Mouse (Mus musculus): Measurements from ENCODE around the gene Galnt16. TPM values are rescaled to one million over a fixed set of nuclear protein-coding genes. Genes with fewer than 3 reads are reported as not detected.

Gene Galnt16
- total RNA-seq, 2 experiments from 2014 or later: 166 to 181 TPM

DNA sequence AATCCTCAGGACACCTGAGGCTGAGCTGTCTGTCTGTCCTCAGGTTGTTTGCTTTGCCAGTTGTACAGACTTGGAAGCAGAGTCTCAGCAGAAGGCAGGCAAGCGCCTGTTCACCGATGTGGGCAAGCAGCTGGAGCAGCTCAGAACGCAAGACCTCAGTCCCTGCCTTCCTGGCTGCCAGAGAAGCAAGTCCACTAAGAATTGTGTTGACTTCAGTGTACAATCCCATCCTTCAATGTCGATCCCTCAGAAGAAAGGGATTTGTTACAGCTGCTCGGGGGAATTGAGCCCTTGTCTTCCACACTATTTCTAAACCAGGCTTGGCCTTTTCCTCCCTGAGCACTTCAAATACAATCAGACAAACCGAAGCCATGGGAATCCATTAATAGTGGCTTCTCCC, 20.2 kb downstream of the Galnt16 start:
- no peak for DNase-seq (ENCODE audit: low spot score in 2 of 2)

DNA sequence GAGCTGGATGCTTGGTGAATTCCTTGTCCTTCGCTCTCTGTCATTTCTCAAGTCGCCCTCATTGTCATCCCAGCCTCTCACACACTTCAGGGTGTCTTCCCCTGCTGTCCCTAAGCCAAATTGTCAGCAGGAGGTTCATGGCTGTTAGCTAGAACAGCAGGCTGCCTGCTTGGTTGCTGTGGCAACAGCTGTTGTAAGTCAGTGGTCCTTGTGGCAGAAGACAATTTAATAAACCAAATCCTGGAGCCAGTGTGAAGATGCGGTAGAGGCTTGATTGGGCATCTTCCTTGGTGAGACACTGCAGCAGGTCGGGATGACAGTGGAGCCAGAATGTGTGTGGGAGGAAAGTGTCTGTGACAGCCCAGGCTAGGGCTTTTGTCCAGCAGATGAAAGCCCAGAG, 27.2 kb downstream of the Galnt16 start:
- Histone ChIP-seq H3K4me3 (no peak overlapping the region), H3K27ac (peak overlapping the region; percentile 70; the same call in 1 of the 2 replicates)
- TF ChIP-seq CTCF (conservative IDR thresholded peaks at IDR 0.05): no peak
- no peak for DNase-seq (ENCODE audit: low spot score in 2 of 2)

More for the DNA sequence above, 20.2 kb downstream of the Galnt16 start:
- Histone ChIP-seq H3K4me3 (no peak overlapping the region), H3K27ac (peak overlapping the region; percentile 88)
- no peak for TF ChIP-seq CTCF (conservative IDR thresholded peaks at IDR 0.05)

DNA sequence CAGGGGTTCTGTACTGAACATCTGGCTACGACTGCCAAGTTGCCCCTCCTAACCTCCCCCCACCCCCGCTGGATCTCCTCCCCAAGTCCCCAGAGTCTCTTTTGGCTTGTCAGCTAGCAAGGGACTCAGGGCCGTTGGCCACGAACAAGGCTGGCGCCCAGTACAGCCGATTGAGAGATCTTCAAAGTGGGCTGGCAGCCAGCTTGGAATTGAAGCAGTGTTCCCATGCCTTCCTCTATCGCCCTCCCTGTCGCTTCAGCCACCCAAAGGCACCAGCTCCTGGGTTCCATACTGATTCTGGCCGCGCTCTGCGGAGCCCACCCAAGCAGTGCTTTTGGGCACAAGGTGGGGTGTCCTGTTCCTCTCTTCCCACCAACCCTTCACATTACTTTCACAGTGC, 31.6 kb downstream of the Galnt16 start:
- no peak for TF ChIP-seq CTCF (conservative IDR thresholded peaks at IDR 0.05)
- DNase-seq (ENCODE audit: low spot score in 2 of 2): no peak

DNA sequence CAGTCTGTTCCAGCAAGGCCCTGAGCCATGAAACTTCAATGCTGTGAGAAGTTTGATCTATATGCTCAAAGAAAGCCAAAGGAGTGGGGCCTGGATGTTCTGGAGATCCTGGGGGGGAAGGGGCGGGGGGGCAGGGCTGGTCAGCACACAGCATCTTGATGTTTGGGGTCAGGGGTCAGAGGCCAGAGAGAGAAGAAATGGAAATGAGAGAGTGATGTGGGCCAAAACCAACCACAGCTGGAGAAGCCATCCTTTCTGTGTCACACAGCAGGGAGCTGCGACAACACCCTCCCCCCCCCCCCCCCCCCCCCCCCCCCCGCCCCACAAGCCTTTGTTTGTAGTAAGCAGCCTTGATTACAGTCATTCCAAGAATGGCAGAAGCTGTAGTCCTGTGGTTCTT, 35.1 kb downstream of the Galnt16 start:
- TF ChIP-seq CTCF (conservative IDR thresholded peaks at IDR 0.05): no peak
- Histone ChIP-seq H3K4me3 (no peak overlapping the region), H3K27ac (no peak overlapping the region; the same call in 1 of the 2 replicates)
- no peak for DNase-seq (ENCODE audit: low spot score in 2 of 2)

More for the DNA sequence above, 31.6 kb downstream of the Galnt16 start:
- Histone ChIP-seq H3K4me3 (no peak overlapping the region), H3K27ac (peak overlapping the region; percentile 43; the same call in 1 of the 2 replicates)

DNA sequence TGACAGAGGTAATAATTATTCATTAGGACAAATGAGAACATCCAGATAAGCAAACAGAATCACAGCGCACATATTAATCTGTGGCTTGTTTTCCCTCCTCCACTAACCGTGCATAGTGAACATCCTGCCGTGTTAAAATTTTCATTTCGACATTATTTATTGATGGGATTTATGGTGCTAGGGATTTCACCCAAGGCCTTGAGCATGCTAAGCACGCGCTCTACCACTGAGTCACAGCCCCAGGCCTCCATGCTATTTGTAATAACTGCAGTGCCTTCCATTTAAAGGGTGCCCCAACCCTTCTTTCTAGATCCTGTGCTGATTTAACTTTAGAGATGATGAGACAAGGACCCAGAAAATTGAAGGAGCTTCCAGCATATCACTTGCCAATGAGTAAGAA, 36.2 kb downstream of the Galnt16 start:
- H3K4me3 ChIP-seq: no peak overlapping the region
- H3K27ac ChIP-seq: no peak overlapping the region
- no peak for DNase-seq (ENCODE audit: low spot score in 2 of 2)
- no peak for TF ChIP-seq CTCF (conservative IDR thresholded peaks at IDR 0.05)

DNA sequence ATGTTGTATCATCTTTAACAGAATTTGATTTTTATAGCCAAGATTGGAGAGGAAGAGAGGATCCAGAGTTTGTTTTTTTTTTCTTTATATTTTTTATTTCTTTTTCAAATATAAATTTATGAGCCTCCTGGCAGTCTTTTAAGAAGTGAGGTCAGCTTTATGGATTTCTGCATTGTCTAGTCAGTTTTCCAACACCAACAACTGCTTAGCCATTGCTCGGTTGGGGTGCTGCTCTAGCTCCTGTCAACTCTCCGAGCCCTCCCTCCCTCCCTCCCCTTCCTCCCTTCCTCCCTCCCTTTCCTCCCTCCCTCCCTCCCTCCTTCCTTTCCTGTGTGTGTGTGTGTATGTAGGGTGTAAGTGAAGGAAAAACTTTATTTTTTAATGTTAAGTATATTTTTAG, 43.8 kb downstream of the Galnt16 start:
- DNase-seq (ENCODE audit: low spot score in 2 of 2): no peak
- Histone ChIP-seq H3K4me3 (no peak overlapping the region), H3K27ac (no peak overlapping the region)
- TF ChIP-seq CTCF (conservative IDR thresholded peaks at IDR 0.05): no peak

DNA sequence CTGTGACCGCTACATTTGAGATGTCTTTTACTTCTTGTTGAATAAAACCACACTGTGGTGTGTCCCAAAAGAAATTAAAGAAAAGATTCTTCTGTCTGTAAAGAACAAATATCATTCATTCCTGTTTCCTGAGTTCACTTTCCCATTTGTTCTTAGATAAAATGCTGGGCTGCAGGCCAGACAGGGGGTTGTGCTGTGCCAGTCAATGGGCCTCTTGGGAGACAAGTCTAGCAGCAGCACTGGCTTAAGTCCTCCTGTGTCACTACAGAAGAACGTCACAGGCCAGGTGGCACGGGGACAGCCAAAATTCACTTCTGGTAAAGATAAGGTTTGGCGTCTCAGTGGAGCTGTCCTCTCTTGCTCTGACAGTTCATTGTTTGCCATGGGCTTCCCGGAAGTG, 44.7 kb downstream of the Galnt16 start:
- no peak for DNase-seq (ENCODE audit: low spot score in 2 of 2)
- TF ChIP-seq CTCF (conservative IDR thresholded peaks at IDR 0.05): no peak
- Histone ChIP-seq H3K27ac (no peak overlapping the region), H3K4me3 (no peak overlapping the region)

DNA sequence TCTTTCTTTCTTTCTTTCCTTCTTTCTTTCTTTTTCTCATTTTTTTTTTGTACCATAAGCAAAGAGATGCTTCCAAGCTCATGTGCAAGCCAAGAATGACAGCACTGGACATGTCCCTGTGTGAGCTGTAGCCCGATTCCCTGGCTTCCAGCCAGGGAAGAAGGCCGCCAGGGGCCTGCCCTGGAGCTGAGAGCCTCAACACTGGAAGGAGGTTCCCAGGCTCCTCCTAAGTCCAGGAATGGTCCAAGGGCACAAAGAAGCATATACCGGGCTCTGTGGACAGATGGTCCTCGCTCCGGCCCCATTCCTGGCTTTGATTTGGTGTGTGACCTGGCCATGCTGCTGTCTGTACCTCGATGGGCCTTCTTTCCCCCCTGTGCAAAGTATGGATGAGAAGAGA, 46.9 kb downstream of the Galnt16 start:
- 0 out of 2 replicates have a peak, but pooled peaks have one; percentile 2 for TF ChIP-seq CTCF (conservative IDR thresholded peaks at IDR 0.05)
- DNase-seq (ENCODE audit: low spot score in 2 of 2): no peak
- Histone ChIP-seq H3K4me3 (no peak overlapping the region), H3K27ac (peak overlapping the region; percentile 32; the same call in 1 of the 2 replicates)

DNA sequence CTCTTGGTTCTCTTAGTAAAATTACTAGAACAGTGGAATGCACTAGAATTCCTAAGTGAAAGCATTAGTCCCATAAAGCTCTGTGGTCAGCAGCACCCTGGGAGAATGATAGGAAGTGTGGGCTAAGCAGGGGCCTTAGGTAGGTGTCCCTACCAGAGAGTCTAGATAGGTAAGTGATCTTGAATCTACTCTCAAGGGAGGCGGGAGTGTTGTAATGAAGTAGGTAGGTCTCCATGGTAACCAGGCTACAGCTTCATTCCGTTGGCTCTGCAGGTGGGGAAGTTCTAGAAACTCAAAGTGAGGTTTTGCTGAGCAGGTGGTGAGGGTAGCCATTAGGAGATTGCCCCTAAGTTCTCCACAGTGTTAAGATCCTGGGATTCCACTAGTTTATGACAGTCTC, 47.7 kb downstream of the Galnt16 start:
- TF ChIP-seq CTCF (conservative IDR thresholded peaks at IDR 0.05): no peak
- no peak for DNase-seq (ENCODE audit: low spot score in 2 of 2)
- H3K4me3 ChIP-seq: no peak overlapping the region
- peak overlapping the region; percentile 32; the same call in 1 of the 2 replicates for H3K27ac ChIP-seq

DNA sequence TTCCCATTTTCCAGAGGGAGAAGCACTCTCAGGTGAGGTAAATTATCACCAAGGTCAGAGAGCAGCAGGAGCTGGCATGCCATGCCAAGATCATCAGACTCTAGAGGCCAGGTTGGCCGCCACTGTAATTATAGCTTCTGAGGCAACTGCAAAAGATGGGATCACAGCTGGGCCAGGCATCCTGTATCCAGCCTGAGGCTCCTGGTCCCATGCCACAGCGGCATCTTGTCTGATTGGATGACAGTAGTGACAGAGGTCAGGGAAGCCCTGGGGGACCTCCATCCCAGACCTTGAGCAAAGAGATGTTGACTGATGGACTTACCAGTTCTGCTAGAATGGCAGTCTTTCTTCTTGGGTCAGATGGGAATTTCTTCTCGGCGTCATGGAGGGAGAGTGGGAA, 48.4 kb downstream of the Galnt16 start:
- Histone ChIP-seq H3K27ac (peak overlapping the region; percentile 72), H3K4me3 (no peak overlapping the region)
- no peak for DNase-seq (ENCODE audit: low spot score in 2 of 2)
- no peak for TF ChIP-seq CTCF (conservative IDR thresholded peaks at IDR 0.05)

DNA sequence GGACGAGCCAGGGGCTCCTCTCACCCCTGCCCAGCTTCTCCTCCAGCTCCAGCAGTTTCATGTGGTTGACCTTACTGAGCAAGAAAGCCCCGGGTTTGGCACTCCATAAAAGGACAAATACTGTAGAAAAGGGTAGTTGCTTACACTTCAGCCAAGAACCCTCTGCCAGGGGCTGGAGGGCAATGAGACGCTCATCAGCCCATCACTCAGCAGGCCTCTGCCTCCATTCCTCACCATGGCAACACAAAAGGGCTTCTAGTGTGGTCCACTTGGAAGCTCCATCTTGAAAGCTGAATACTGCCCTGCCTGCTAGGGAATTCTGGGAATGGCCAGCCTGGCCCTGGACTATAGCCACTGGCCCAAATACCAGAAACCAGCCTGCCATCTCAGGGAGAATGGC, 49.3 kb downstream of the Galnt16 start:
- Histone ChIP-seq H3K27ac (peak overlapping the region; percentile 72), H3K4me3 (no peak overlapping the region)
- TF ChIP-seq CTCF (conservative IDR thresholded peaks at IDR 0.05): no peak
- peak; percentile 44 to 78 for DNase-seq (ENCODE audit: low spot score in 2 of 2)

DNA sequence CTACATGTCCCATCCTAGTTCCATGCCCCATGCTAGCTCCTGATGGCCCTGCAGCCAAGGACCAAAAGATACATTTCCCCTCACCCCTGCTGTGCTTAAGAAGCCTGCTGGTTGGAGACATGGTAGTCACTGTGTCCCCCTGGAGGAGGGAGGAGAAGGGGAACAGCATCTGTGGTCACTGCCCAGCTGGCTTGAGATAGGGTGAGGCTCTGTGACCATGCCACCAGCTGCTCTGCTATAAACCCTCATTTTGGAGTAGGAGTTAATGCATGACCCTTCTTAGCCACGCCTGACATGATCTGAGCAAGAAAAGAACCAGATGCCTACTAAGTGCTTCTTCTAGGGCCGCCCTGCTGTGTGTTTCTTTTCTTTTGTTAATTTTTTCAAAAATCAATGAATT, 51.5 kb downstream of the Galnt16 start:
- TF ChIP-seq CTCF (conservative IDR thresholded peaks at IDR 0.05): no peak
- Histone ChIP-seq H3K27ac (no peak overlapping the region), H3K4me3 (no peak overlapping the region)
- DNase-seq (ENCODE audit: low spot score in 2 of 2): no peak

DNA sequence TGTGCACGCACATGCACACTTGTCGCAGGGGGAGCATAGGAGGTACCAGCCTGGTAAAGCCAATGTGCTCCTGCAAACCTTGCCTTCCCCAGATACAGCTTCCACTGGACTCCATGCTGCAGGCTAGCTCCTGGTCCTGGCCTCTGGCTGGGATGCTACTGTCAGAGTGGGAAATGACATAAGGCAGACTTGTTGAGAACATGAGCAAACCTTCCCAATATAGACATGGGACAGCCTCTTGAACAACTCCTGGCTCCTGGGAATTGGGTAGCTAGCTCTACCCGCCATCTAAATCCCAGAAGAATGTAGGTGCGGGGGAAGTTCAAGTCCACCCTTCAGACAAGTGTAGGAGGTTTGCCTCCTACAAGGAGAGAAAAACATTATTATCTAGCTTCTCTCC, 56.2 kb downstream of the Galnt16 start:
- Histone ChIP-seq H3K27ac (peak overlapping the region; percentile 80), H3K4me3 (no peak overlapping the region)
- TF ChIP-seq CTCF (conservative IDR thresholded peaks at IDR 0.05): no peak
- DNase-seq (ENCODE audit: low spot score in 2 of 2): no peak

DNA sequence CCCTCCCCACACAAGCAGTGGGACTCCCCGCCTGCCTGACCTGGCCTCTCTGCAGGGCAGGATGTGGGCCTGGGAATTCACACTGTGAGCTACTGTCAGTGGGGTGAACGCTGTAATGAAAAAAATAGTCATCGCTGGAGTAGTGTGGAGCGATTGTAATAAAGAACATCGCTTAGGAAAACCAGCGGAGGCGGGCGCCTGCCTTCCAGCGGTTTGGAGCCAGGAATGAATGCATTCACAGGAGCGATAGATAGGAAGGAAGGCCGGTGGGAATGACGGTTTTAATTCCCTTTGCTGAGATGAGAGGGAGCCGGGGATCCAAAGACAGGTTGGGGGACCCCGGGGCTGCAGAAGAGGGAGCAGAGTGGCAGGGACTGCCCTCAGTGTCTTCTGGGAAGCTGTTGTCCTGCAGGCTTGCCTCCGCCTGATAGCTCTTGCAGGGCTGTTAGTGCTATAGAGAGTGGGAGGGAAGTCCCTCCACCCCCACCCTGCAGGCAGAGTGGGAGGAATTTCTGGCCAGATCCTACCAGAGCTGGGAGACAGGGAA, 56.8 kb downstream of the Galnt16 start:
- TF ChIP-seq CTCF (conservative IDR thresholded peaks at IDR 0.05): no peak
- H3K27ac ChIP-seq: peak overlapping the region; percentile 80

More for the DNA sequence above, 56.8 kb downstream of the Galnt16 start:
- peak overlapping the region; percentile 20; the same call in 1 of the 2 replicates for H3K4me3 ChIP-seq
- DNase-seq (ENCODE audit: low spot score in 2 of 2): peak; percentile 30 to 52

Data from layer of hippocampus, adult 2 months (tissue).